Comparison of ENCODE assay signal across 8 mouse cellular contexts in genomic region chr17:27909622-27910500, GRCm38 (mm10). TPM values are rescaled to one million over a fixed set of nuclear protein-coding genes. Genes with fewer than 3 reads are reported as not detected.
DNase-seq lines count a peak whose midpoint lies in the region; ATAC-seq and TF ChIP-seq lines count a peak whose summit lies in the region.

Taf11 (minus strand) TSS chr17:27909844.

- no peaks in the 10 kb centered on the region for H3K9me3 ChIP-seq in erythroblast, embryonic 14.5 days (ENCODE audit: control insufficient read depth, low read length)
- H3K9me3 ChIP-seq in heart, embryonic 13.5 days: no peaks in the 10 kb centered on the region
- H3K9me3 ChIP-seq in liver, postnatal 0 days (ENCODE audit: low read length): no peaks in the 10 kb centered on the region

- TF ChIP-seq EP300 in liver, postnatal 0 days (IDR thresholded peaks at IDR 0.05; ENCODE audit: low read depth): no peak

- ATAC-seq in heart, embryonic 13.5 days (ENCODE audit: extremely low read depth, insufficient number of reproducible peaks, low FRiP score, low TSS enrichment): peak; percentile 48; the same call in 1 of the 2 replicates
- peak; percentile 40 for ATAC-seq in liver, postnatal 0 days

- peak within 1 kb of the TSS; percentile 96 for H3K9ac ChIP-seq in heart, embryonic 13.5 days
- peak within 1 kb of the TSS; percentile 88 for H3K9ac ChIP-seq in liver, postnatal 0 days (replicated peaks)

- H3K4me2 ChIP-seq in heart, embryonic 13.5 days: peak within 1 kb of the TSS; percentile 99
- H3K4me2 ChIP-seq in liver, postnatal 0 days (ENCODE audit: low read depth, low read length): peak within 1 kb of the TSS; percentile 94

- no peak for TF ChIP-seq POLR2A in brain, embryonic 14.5 days (IDR thresholded peaks at IDR 0.05; ENCODE audit: borderline replicate concordance, extremely low read depth, insufficient read depth, insufficient read length, poor library complexity, severe bottlenecking)

- peak within 1 kb of the TSS; percentile 99 for H3K4me3 ChIP-seq in erythroblast, embryonic 14.5 days (replicated peaks)
- peak within 1 kb of the TSS; percentile 97 for H3K4me3 ChIP-seq in heart, embryonic 13.5 days
- H3K4me3 ChIP-seq in liver, postnatal 0 days (ENCODE audit: low read depth, low read length): peak within 1 kb of the TSS; percentile 88

- H3K36me3 ChIP-seq in erythroblast, embryonic 14.5 days (ENCODE audit: control insufficient read depth): peaks cover 11% of the 10 kb centered on the region
- peaks cover 15% of the 10 kb centered on the region for H3K36me3 ChIP-seq in heart, embryonic 13.5 days
- H3K36me3 ChIP-seq in liver, postnatal 0 days (replicated peaks; ENCODE audit: insufficient read depth, low read length): peaks cover 8% of the 10 kb centered on the region

- H3K27ac ChIP-seq in heart, embryonic 13.5 days (replicated peaks): peak within 1 kb of the TSS; percentile 88
- H3K27ac ChIP-seq in liver, postnatal 0 days (ENCODE audit: low read depth): peak within 1 kb of the TSS; percentile 85

- 2% methylated on average over 53 of the region's 53 CpGs for WGBS in heart, embryonic 13.5 days
- WGBS in liver, postnatal 0 days (ENCODE audit: insufficient replicate concordance): 2% methylated on average over 51 of the region's 53 CpGs

- H3K27me3 ChIP-seq in erythroblast, embryonic 14.5 days (ENCODE audit: control insufficient read depth): peaks cover 3% of the 10 kb centered on the region; the same call in 1 of the 2 replicates
- no peaks in the 10 kb centered on the region for H3K27me3 ChIP-seq in heart, embryonic 13.5 days (replicated peaks)
- H3K27me3 ChIP-seq in liver, postnatal 0 days (ENCODE audit: insufficient read depth, low read length): no peaks in the 10 kb centered on the region

- peak; percentile 31 for DNase-seq in MEL-GATA-1-ER (ENCODE audit: extremely low read depth, low read depth)
- peak; percentile 76 for DNase-seq in brain, embryonic 14.5 days (ENCODE audit: low read depth)
- DNase-seq in layer of hippocampus, adult 18-20 months (ENCODE audit: low spot score in 2 of 2): peak; percentile 68 to 86
- no peak for DNase-seq in liver, postnatal 0 days
- peak; percentile 75 for DNase-seq in retina, postnatal 1 day
- no peak for DNase-seq in B cell, adult 2 months

- no peak for TF ChIP-seq CTCF in brain, embryonic 14.5 days (IDR thresholded peaks at IDR 0.05; ENCODE audit: borderline replicate concordance, extremely low read depth, insufficient read depth, insufficient read length)
- TF ChIP-seq CTCF in liver, postnatal 0 days (IDR thresholded peaks at IDR 0.05; ENCODE audit: low read depth): 0 out of 2 replicates have a peak, but pooled peaks have one; percentile 1

- H3K4me1 ChIP-seq in erythroblast, embryonic 14.5 days (ENCODE audit: control insufficient read depth): peaks cover 54% of the 10 kb centered on the region
- peaks cover 34% of the 10 kb centered on the region for H3K4me1 ChIP-seq in heart, embryonic 13.5 days
- peaks cover 19% of the 10 kb centered on the region for H3K4me1 ChIP-seq in liver, postnatal 0 days (ENCODE audit: insufficient read depth)

RNA-seq across cellular contexts. Expression of gene Taf11, which starts in this region (rescaled TPM):
- polyA plus RNA-seq in brain, embryonic 14.5 days (2012; rRNA removed): 40.5 and 41.3 TPM in 2 replicates
- polyA plus RNA-seq in erythroblast, embryonic 14.5 days (2012): 5.0 and 6.3 TPM in 2 replicates
- polyA plus RNA-seq in heart, embryonic 13.5 days (2015; fragmentation: Nextera tagmentation; extraction: Ambion mirVana): 44.1 and 46.1 TPM in 2 replicates
- total RNA-seq in layer of hippocampus, adult 18-20 months (2021): 10 to 100 TPM; 38.7 to 41.5 TPM
- 17.4 and 17.8 TPM in 2 replicates for polyA plus RNA-seq in liver, postnatal 0 days (2015; fragmentation: Nextera tagmentation; extraction: Ambion mirVana)

Comparison
In these comparisons a context has a peak if more than half of its experiments do, and no peak if none do; other contexts are left out.
1. DNase-seq: peak in MEL-GATA-1-ER (single experiment), brain, embryonic 14.5 days (single experiment), layer of hippocampus, adult 18-20 months (2 of 2) and retina, postnatal 1 day (single experiment); none in liver, postnatal 0 days (single experiment) and B cell, adult 2 months (0 of 2).
2. Peak in every context shown above with its lines, with median percentiles within 50 percentile points of each other: H3K4me3 ChIP-seq.